Mouse (Mus musculus) T-helper 2 cell (primary cell): ENCODE results near the gene Wfdc1.

Experiments used
- in situ Hi-C: fragments of 300-600 bp; cut with MboI, MseI; formaldehyde crosslinking; loops from one replicate; pipeline ENCODE4 v1.15.1; 2025; ENCODE audit warnings: high pct_unique_total_duplicates

The Wfdc1 gene

GRCm38 (mm10) chr8:119638261-119638660, 27.9 kb upstream of the Wfdc1 start:
- in situ Hi-C loops = no loop called here

- in situ Hi-C loops = no loop called here
Observed at GRCm38 (mm10) chr8:119639798-119640197, 26.4 kb upstream of the Wfdc1 start.

GRCm38 (mm10) chr8:119641058-119641457, 25.1 kb upstream of the Wfdc1 start:
- in situ Hi-C loops = no loop called here

GRCm38 (mm10) chr8:119642960-119643359, 23.2 kb upstream of the Wfdc1 start:
- in situ Hi-C loops = no loop called here

- in situ Hi-C loops = no loop called here
Observed at GRCm38 (mm10) chr8:119644429-119644960, 21.7 kb upstream of the Wfdc1 start.

GRCm38 (mm10) chr8:119644981-119645597, 21.1 kb upstream of the Wfdc1 start:
- in situ Hi-C loops = no loop called here

- in situ Hi-C loops = no loop called here
Observed at GRCm38 (mm10) chr8:119646197-119646596, 20.0 kb upstream of the Wfdc1 start.

- in situ Hi-C loops = no loop called here
Observed at GRCm38 (mm10) chr8:119646846-119647245, 19.3 kb upstream of the Wfdc1 start.

- in situ Hi-C loops = no loop called here
Observed at GRCm38 (mm10) chr8:119651324-119651723, 14.8 kb upstream of the Wfdc1 start.

- in situ Hi-C loops = no loop called here
Observed at GRCm38 (mm10) chr8:119656709-119657464, 9.3 kb upstream of the Wfdc1 start.

- in situ Hi-C loops = no loop called here
Observed at GRCm38 (mm10) chr8:119661081-119661480, 5.1 kb upstream of the Wfdc1 start.

- in situ Hi-C loops = no loop called here
Observed at GRCm38 (mm10) chr8:119661892-119662291, 4.3 kb upstream of the Wfdc1 start.

- in situ Hi-C loops = no loop called here
Observed at GRCm38 (mm10) chr8:119663440-119663839, 2.7 kb upstream of the Wfdc1 start.

- in situ Hi-C loops = loop anchor here (5.0 kb wide), 1 partner anchor 213 kb away; no protein-coding TSS in a partner anchor
Observed at GRCm38 (mm10) chr8:119665270-119665669, 895 bp upstream of the Wfdc1 start.

- in situ Hi-C loops = loop anchor here (5.0 kb wide), 1 partner anchor 216 kb away; no protein-coding TSS in a partner anchor
Observed at GRCm38 (mm10) chr8:119668447-119668846, 2.3 kb downstream of the Wfdc1 start.

GRCm38 (mm10) chr8:119669284-119669683, 3.1 kb downstream of the Wfdc1 start:
- in situ Hi-C loops = loop anchor here (5.0 kb wide), 1 partner anchor 217 kb away; no protein-coding TSS in a partner anchor

- in situ Hi-C loops = no loop called here
Observed at GRCm38 (mm10) chr8:119670419-119671091, 4.4 kb downstream of the Wfdc1 start.

GRCm38 (mm10) chr8:119673976-119674555, 7.9 kb downstream of the Wfdc1 start:
- in situ Hi-C loops = no loop called here

GRCm38 (mm10) chr8:119675457-119675856, 9.3 kb downstream of the Wfdc1 start:
- in situ Hi-C loops = no loop called here

GRCm38 (mm10) chr8:119676389-119676788, 10.2 kb downstream of the Wfdc1 start:
- in situ Hi-C loops = no loop called here

GRCm38 (mm10) chr8:119678138-119678843, 12.1 kb downstream of the Wfdc1 start:
- in situ Hi-C loops = no loop called here
